Mouse (Mus musculus): ENCODE measurements around the gene Tigar.

GRCm38 (mm10) chr6:127122221-127122806 is 13.0 kb upstream of the Tigar start:
- TF ChIP-seq CTCF (IDR thresholded peaks at IDR 0.05; ENCODE audit: extremely low read depth, insufficient read depth, insufficient read length, insufficient replicate concordance) (no peak), POLR2A (IDR thresholded peaks at IDR 0.05; ENCODE audit: low read depth, low read length) (no peak)

All from spleen, adult 2 months (tissue).